Mouse (Mus musculus) lung, adult 2 months (tissue): ENCODE results near the gene Iqgap1.

Experiments
- CTCF ChIP-seq: fragments of 200-500 bp; IDR thresholded peaks from 2 replicates; pipeline ENCODE4 v1.5.1; 2011; ENCODE audit warnings: mild to moderate bottlenecking, low read length, control low read depth; ENCODE audit not compliant: insufficient read depth
- POLR2A ChIP-seq: fragments of 200-500 bp; IDR thresholded peaks from 2 replicates; pipeline ENCODE4 v1.6.1; 2011; ENCODE audit warnings: low read depth, mild to moderate bottlenecking, control low read depth, low read length, borderline replicate concordance; ENCODE audit errors: extremely low read depth

DNA sequence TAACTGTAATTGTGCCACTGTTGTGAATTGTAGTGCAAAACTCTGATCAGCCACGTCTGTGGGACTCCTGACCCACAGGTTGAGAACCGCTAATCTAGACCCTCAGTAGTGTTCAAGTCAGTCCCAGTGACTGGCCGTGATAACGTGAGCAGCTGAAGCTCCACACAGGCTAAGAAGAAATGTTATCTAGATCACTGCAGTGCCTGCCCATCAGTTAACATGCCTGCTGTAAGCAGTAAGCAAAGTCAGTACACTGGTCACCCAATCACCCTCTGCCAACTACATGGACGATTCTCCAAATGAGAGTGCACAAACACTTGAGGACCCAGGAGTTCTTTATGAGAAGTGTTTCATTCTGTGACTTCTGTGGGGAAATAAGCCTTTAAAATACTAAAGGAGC is 140.1 kb downstream of the Iqgap1 start:
- TF ChIP-seq CTCF (no peak), POLR2A (no peak)
